Mouse (Mus musculus) heart, embryonic 13.5 days (tissue): ENCODE measurements around the gene Eid2b. TPM values are rescaled to one million over a fixed set of nuclear protein-coding genes. Genes with fewer than 3 reads are reported as not detected.

Experiments used
- ATAC-seq: fragments of 200-750 bp; cut with Nextera tagmentation; 2 replicates; pipeline ENCODE4 v1.8.0; 2017; ENCODE audit warnings: moderate TSS enrichment; ENCODE audit not compliant: insufficient number of reproducible peaks, low FRiP score, low TSS enrichment; ENCODE audit errors: extremely low read depth
- H3K27ac ChIP-seq: fragments of 300-500 bp; sonication (generic); replicated peaks from 2 replicates; pipeline ENCODE4 v1.5.1; 2015; ENCODE audit warnings: moderate library complexity, mild to moderate bottlenecking, inconsistent platforms
- H3K27me3 ChIP-seq: fragments of 300-500 bp; sonication (generic); replicated peaks from 2 replicates; pipeline ENCODE4 v1.6.1; 2015; ENCODE audit warnings: mild to moderate bottlenecking, inconsistent platforms
- H3K36me3 ChIP-seq: fragments of 300-500 bp; sonication (generic); 2 replicates; pipeline ENCODE4 v1.6.1; 2015; ENCODE audit warnings: mild to moderate bottlenecking, inconsistent platforms
- H3K4me1 ChIP-seq: fragments of 300-500 bp; sonication (generic); 2 replicates; pipeline ENCODE4 v1.6.1; 2015; ENCODE audit warnings: inconsistent platforms
- H3K4me2 ChIP-seq: fragments of 300-500 bp; sonication (generic); 2 replicates; pipeline ENCODE4 v1.6.1; 2015; ENCODE audit warnings: inconsistent platforms, mild to moderate bottlenecking, moderate library complexity
- H3K4me3 ChIP-seq: fragments of 300-500 bp; sonication (generic); 2 replicates; pipeline ENCODE4 v1.5.1; 2015; ENCODE audit warnings: moderate library complexity, mild to moderate bottlenecking, inconsistent platforms
- H3K9ac ChIP-seq: fragments of 300-500 bp; sonication (generic); 2 replicates; pipeline ENCODE4 v1.6.1; 2015; ENCODE audit warnings: inconsistent platforms, mild to moderate bottlenecking, moderate library complexity
- H3K9me3 ChIP-seq: fragments of 300-500 bp; sonication (generic); 2 replicates; pipeline ENCODE4 v1.6.1; 2016; ENCODE audit warnings: inconsistent platforms
- WGBS: fragments of 180-500 bp; shearing (Covaris S2); methylation state at CpG from one replicate; pipeline ENCODE4 v1.1.7; 2015; ENCODE audit warnings: mixed read lengths; 5-methylcytosine and 5-hydroxymethylcytosine counted together
- polyA plus RNA-seq: library from polyadenylated mRNA; unstranded; fragments of >200 nt; fragmentation: Nextera tagmentation; extraction: Ambion mirVana; gene quantifications from 2 replicates; pipeline ENCODE4 v1.2.1, GENCODE M21; 2015

The Eid2b gene
- polyA plus RNA-seq, 1 experiment from 2014 or later: 7.6 TPM

GRCm38 (mm10) chr7:28268576-28268975 lies 9.0 kb upstream of the Eid2b start:
- ATAC-seq: no peak
- H3K4me2 ChIP-seq: peak overlapping the region; percentile 90
- peak overlapping the region; percentile 86 for H3K27ac ChIP-seq
- peaks cover 11% of the 10 kb centered on the region for H3K4me1 ChIP-seq
- no peaks in the 10 kb centered on the region for H3K9me3 ChIP-seq
- H3K9ac ChIP-seq: peak overlapping the region; percentile 98
- WGBS: 30% methylated on average over 16 of the region's 16 CpGs
- peak overlapping the region; percentile 92 for H3K4me3 ChIP-seq
- H3K27me3 ChIP-seq: no peaks in the 10 kb centered on the region
- peaks cover 38% of the 10 kb centered on the region for H3K36me3 ChIP-seq

GRCm38 (mm10) chr7:28269355-28269754 lies 8.2 kb upstream of the Eid2b start:
- peaks cover 11% of the 10 kb centered on the region for H3K4me1 ChIP-seq
- peaks cover 38% of the 10 kb centered on the region for H3K36me3 ChIP-seq
- H3K4me3 ChIP-seq: no peak overlapping the region
- H3K9me3 ChIP-seq: no peaks in the 10 kb centered on the region
- H3K4me2 ChIP-seq: no peak overlapping the region
- no peak overlapping the region for H3K27ac ChIP-seq
- ATAC-seq: no peak
- WGBS: 91% methylated on average over 12 of the region's 12 CpGs
- no peaks in the 10 kb centered on the region for H3K27me3 ChIP-seq
- H3K9ac ChIP-seq: no peak overlapping the region

DNA sequence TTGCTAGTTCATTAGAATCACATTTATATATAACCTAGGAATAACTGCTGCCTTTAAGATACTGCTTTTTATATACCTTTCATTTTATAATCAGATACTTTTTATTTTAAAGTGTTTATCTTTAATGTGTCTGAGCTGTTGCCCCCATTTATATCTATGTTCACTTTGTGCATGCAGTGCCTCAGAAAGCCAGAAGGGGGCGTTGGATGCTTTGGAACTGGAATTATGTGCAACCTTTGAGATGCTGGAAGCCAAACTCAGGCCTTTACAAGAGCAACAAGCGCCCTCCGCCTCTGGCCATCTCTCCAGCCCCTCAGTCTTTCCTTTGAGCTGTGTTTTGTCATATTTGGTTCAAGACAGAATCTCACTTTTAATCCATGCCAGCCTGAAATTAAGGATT lies 5.8 kb upstream of the Eid2b start:
- H3K27ac ChIP-seq: no peak overlapping the region
- 64% methylated on average over 3 of the region's 3 CpGs for WGBS
- H3K4me3 ChIP-seq: no peak overlapping the region
- peaks cover 11% of the 10 kb centered on the region for H3K4me1 ChIP-seq
- no peak for ATAC-seq
- no peak overlapping the region for H3K4me2 ChIP-seq
- H3K36me3 ChIP-seq: peaks cover 38% of the 10 kb centered on the region
- H3K9me3 ChIP-seq: no peaks in the 10 kb centered on the region
- no peaks in the 10 kb centered on the region for H3K27me3 ChIP-seq
- no peak overlapping the region for H3K9ac ChIP-seq

- WGBS: 55% methylated on average over 8 of the region's 8 CpGs
- H3K27me3 ChIP-seq: no peaks in the 10 kb centered on the region
- H3K4me1 ChIP-seq: peaks cover 8% of the 10 kb centered on the region
- no peak for ATAC-seq
- no peak overlapping the region for H3K27ac ChIP-seq
- H3K4me2 ChIP-seq: no peak overlapping the region
- peaks cover 11% of the 10 kb centered on the region for H3K36me3 ChIP-seq
- no peaks in the 10 kb centered on the region for H3K9me3 ChIP-seq
- no peak overlapping the region for H3K4me3 ChIP-seq
- H3K9ac ChIP-seq: no peak overlapping the region
Measured at GRCm38 (mm10) chr7:28277237-28277614, 313 bp upstream of the Eid2b start.

GRCm38 (mm10) chr7:28278279-28278652 lies 727 bp downstream of the Eid2b start:
- Histone ChIP-seq H3K9me3 (no peaks in the 10 kb centered on the region), H3K4me1 (peaks cover 8% of the 10 kb centered on the region), H3K27me3 (no peaks in the 10 kb centered on the region), H3K36me3 (peaks cover 2% of the 10 kb centered on the region), H3K27ac (0 out of 2 replicates have a peak overlapping the region, but pooled peaks have one; percentile 61), H3K9ac (peak overlapping the region; percentile 92), H3K4me3 (peak overlapping the region; percentile 72), H3K4me2 (peak overlapping the region; percentile 83)
- ATAC-seq: no peak
- 75% methylated on average over 7 of the region's 7 CpGs for WGBS

GRCm38 (mm10) chr7:28280630-28281029 lies 3.1 kb downstream of the Eid2b start:
- H3K9me3 ChIP-seq: no peaks in the 10 kb centered on the region
- H3K27me3 ChIP-seq: no peaks in the 10 kb centered on the region
- ATAC-seq: no peak
- no peak overlapping the region for H3K9ac ChIP-seq
- no peak overlapping the region for H3K4me2 ChIP-seq
- H3K27ac ChIP-seq: no peak overlapping the region
- H3K36me3 ChIP-seq: no peaks in the 10 kb centered on the region
- peaks cover 8% of the 10 kb centered on the region for H3K4me1 ChIP-seq
- 67% methylated on average over 7 of the region's 7 CpGs for WGBS
- H3K4me3 ChIP-seq: no peak overlapping the region

DNA sequence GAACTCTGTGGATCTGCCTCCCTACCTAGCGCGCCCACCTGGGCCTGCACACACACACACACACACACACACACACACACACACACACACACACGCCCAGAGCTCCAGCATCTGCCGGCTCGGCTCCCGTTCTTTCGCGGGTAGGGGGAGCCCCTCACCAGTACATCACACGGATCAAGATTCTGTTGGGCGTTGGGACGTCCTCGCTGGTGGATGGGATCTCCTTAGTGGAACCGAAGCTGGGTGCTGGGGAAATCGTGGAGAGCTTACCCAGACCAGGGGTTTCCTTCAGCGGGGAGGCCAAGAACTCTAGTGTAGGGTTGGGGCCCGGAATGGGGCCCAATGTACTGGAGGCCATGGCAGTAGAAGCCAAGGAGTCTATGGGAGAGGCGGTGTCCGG lies 12.6 kb downstream of the Eid2b start:
- Histone ChIP-seq H3K27ac (no peak overlapping the region), H3K9me3 (no peaks in the 10 kb centered on the region), H3K4me2 (peak overlapping the region; percentile 69), H3K4me3 (peak overlapping the region; percentile 45), H3K9ac (peak overlapping the region; percentile 58; the same call in 1 of the 2 replicates), H3K4me1 (peaks cover 17% of the 10 kb centered on the region), H3K36me3 (no peaks in the 10 kb centered on the region), H3K27me3 (peaks cover 89% of the 10 kb centered on the region)
- ATAC-seq: no peak
- under 1% methylated on average over 18 of the region's 18 CpGs for WGBS

- Histone ChIP-seq H3K9ac (peak within 1 kb of the TSS; percentile 58), H3K27me3 (peaks cover 97% of the 10 kb centered on the region), H3K9me3 (no peaks in the 10 kb centered on the region), H3K4me2 (peak within 1 kb of the TSS; percentile 69), H3K4me1 (peaks cover 17% of the 10 kb centered on the region), H3K27ac (no peak within 1 kb of the TSS), H3K4me3 (peak within 1 kb of the TSS; percentile 45), H3K36me3 (no peaks in the 10 kb centered on the region)
- WGBS: under 1% methylated on average over 52 of the region's 52 CpGs
- ATAC-seq: no peak
Measured at GRCm38 (mm10) chr7:28290638-28291590, 13.4 kb downstream of the Eid2b start, which contains the start of gene Selenov. Selenov (minus strand) TSS chr7:28291186.

GRCm38 (mm10) chr7:28294481-28294880 lies 16.9 kb downstream of the Eid2b start:
- H3K4me3 ChIP-seq: peak overlapping the region; percentile 59
- no peaks in the 10 kb centered on the region for H3K9me3 ChIP-seq
- no peak overlapping the region for H3K27ac ChIP-seq
- WGBS: 6% methylated on average over 56 of the region's 63 CpGs
- no peaks in the 10 kb centered on the region for H3K36me3 ChIP-seq
- peaks cover 100% of the 10 kb centered on the region for H3K27me3 ChIP-seq
- H3K9ac ChIP-seq: peak overlapping the region; percentile 78
- peak overlapping the region; percentile 83 for H3K4me2 ChIP-seq
- ATAC-seq: no peak
- H3K4me1 ChIP-seq: peaks cover 17% of the 10 kb centered on the region

GRCm38 (mm10) chr7:28298837-28299625 lies 21.5 kb downstream of the Eid2b start:
- Histone ChIP-seq H3K36me3 (no peaks in the 10 kb centered on the region), H3K4me2 (no peak overlapping the region; the same call in 1 of the 2 replicates), H3K4me3 (no peak overlapping the region), H3K4me1 (peaks cover 19% of the 10 kb centered on the region), H3K9ac (no peak overlapping the region), H3K27me3 (peaks cover 98% of the 10 kb centered on the region), H3K9me3 (no peaks in the 10 kb centered on the region), H3K27ac (no peak overlapping the region)
- 35% methylated on average over 43 of the region's 43 CpGs for WGBS
- ATAC-seq: no peak
